Mouse (Mus musculus) CH12.LX (cell line): Measurements from ENCODE around the gene Hist1h1d. TPM values are rescaled to one million over a fixed set of nuclear protein-coding genes. Genes with fewer than 3 reads are reported as not detected.
"Not testable (repeated sequence)": the region's sequence is repeated elsewhere in the genome, so short reads cannot be mapped to it uniquely, and the experiment has no call there.

Experiments
- DNase-seq: peaks from one replicate; pipeline ENCODE4 v3.0.0-alpha.2; 2013; ENCODE audit errors: extremely low read depth
- H3K27ac ChIP-seq: 2 replicates; pipeline ENCODE4 v1.5.1; 2012; ENCODE audit warnings: low read depth, mild to moderate bottlenecking, control low read depth, moderate library complexity; ENCODE audit not compliant: insufficient read depth
- H3K27me3 ChIP-seq: replicated peaks from 2 replicates; pipeline ENCODE3; 2012; ENCODE audit warnings: inconsistent platforms
- H3K36me3 ChIP-seq, 2 experiments: replicated peaks in 1 of 2; 2 replicates each; pipeline versions ENCODE3 to v1.6.1; 2012; ENCODE audit warnings: inconsistent platforms in 1 of 2, low read length in 1 of 2, mild to moderate bottlenecking in 1 of 2, mixed read lengths in 1 of 2, moderate library complexity in 1 of 2; ENCODE audit not compliant: control insufficient read depth in 1 of 2, insufficient read depth in 1 of 2
- H3K4me1 ChIP-seq, 2 experiments: 2 replicates each; pipeline ENCODE4 v1.6.1; 2012; ENCODE audit warnings: inconsistent platforms in 1 of 2, moderate library complexity in 1 of 2; ENCODE audit not compliant: insufficient read depth in 2 of 2, control insufficient read depth in 1 of 2
- H3K4me2 ChIP-seq: 2 replicates; pipeline ENCODE4 v1.6.1; 2012; ENCODE audit warnings: low read depth, mild to moderate bottlenecking, control low read depth; ENCODE audit not compliant: poor library complexity, insufficient read depth, severe bottlenecking
- H3K4me3 ChIP-seq, 3 experiments: fragments of 150-350 bp in 1 of 3; sonication (generic) in 1 of 3; replicated peaks in 1 of 3; 2 replicates each; pipeline versions ENCODE3 to v1.5.1; 2011 to 2012; ENCODE audit warnings: low read depth in 2 of 3, low read length in 2 of 3, mild to moderate bottlenecking in 2 of 3, moderate library complexity in 2 of 3, control low read depth in 1 of 3, improper control_type of control experiment in 1 of 3, inconsistent platforms in 1 of 3, mixed read lengths in 1 of 3; ENCODE audit not compliant: poor library complexity in 1 of 3
- H3K79me2 ChIP-seq: replicated peaks from 2 replicates; pipeline ENCODE4 v1.6.1; 2012; ENCODE audit warnings: mild to moderate bottlenecking, moderate library complexity; ENCODE audit not compliant: control insufficient read depth, poor library complexity, insufficient read depth, severe bottlenecking; ENCODE audit errors: extremely low read depth
- H3K9ac ChIP-seq: 2 replicates; pipeline ENCODE4 v1.6.1; 2012; ENCODE audit warnings: low read depth, mild to moderate bottlenecking, control low read depth, moderate library complexity; ENCODE audit not compliant: insufficient read depth
- H3K9me3 ChIP-seq: replicated peaks from 2 replicates; pipeline ENCODE3; 2012; ENCODE audit warnings: low read length, inconsistent platforms, mixed read lengths
- BHLHE40 ChIP-seq: IDR thresholded peaks from 2 replicates; pipeline ENCODE4 v1.6.1; 2011; ENCODE audit warnings: mild to moderate bottlenecking, low read depth, low read length, improper control_type of control experiment
- CHD1 ChIP-seq: IDR thresholded peaks from 2 replicates; pipeline ENCODE4 v1.6.1; 2012; ENCODE audit warnings: low read depth, low read length, improper control_type of control experiment, inconsistent platforms
- CTCF ChIP-seq, 2 experiments: IDR thresholded peaks in 1 of 2; conservative IDR thresholded peaks in 1 of 2; 2 replicates each; pipeline ENCODE4 v1.5.1; 2011 to 2012; ENCODE audit warnings: low read depth in 2 of 2, low read length in 2 of 2, improper control_type of control experiment in 1 of 2, inconsistent platforms in 1 of 2, mild to moderate bottlenecking in 1 of 2, moderate library complexity in 1 of 2
- E2F4 ChIP-seq: IDR thresholded peaks from 2 replicates; pipeline ENCODE4 v1.6.1; 2011; ENCODE audit warnings: low read depth, low read length, improper control_type of control experiment; ENCODE audit not compliant: insufficient replicate concordance
- ELF1 ChIP-seq: IDR thresholded peaks from 2 replicates; pipeline ENCODE4 v1.6.1; 2014; ENCODE audit warnings: low read depth, mild to moderate bottlenecking, inconsistent platforms, low read length, improper control_type of control experiment
- ETS1 ChIP-seq: conservative IDR thresholded peaks from 2 replicates; pipeline ENCODE4 v1.6.1; 2012; ENCODE audit warnings: low read depth, mild to moderate bottlenecking, inconsistent platforms, low read length, improper control_type of control experiment, moderate library complexity
- HCFC1 ChIP-seq: IDR thresholded peaks from 2 replicates; pipeline ENCODE4 v1.6.1; 2012; ENCODE audit warnings: low read depth, mild to moderate bottlenecking, inconsistent platforms, low read length, improper control_type of control experiment
- JUN ChIP-seq: IDR thresholded peaks from 2 replicates; pipeline ENCODE4 v1.6.1; 2011; ENCODE audit warnings: low read depth, mild to moderate bottlenecking, low read length, improper control_type of control experiment, moderate library complexity; ENCODE audit not compliant: insufficient read depth
- KAT2A ChIP-seq: IDR thresholded peaks from 2 replicates; pipeline ENCODE4 v1.6.1; 2012; ENCODE audit warnings: low read length, improper control_type of control experiment, inconsistent platforms; ENCODE audit not compliant: insufficient replicate concordance
- MAFK ChIP-seq: IDR thresholded peaks from 2 replicates; pipeline ENCODE4 v1.6.1; 2011; ENCODE audit warnings: low read length, improper control_type of control experiment; ENCODE audit not compliant: insufficient replicate concordance
- MAX ChIP-seq: IDR thresholded peaks from 2 replicates; pipeline ENCODE4 v1.6.1; 2011; ENCODE audit warnings: low read length, improper control_type of control experiment
- MEF2A ChIP-seq: IDR thresholded peaks from 2 replicates; pipeline ENCODE4 v1.6.1; 2014; ENCODE audit warnings: low read depth, mild to moderate bottlenecking, inconsistent platforms, low read length, improper control_type of control experiment, borderline replicate concordance
- MXI1 ChIP-seq: IDR thresholded peaks from 2 replicates; pipeline ENCODE4 v1.6.1; 2011; ENCODE audit warnings: mild to moderate bottlenecking, low read depth, low read length, improper control_type of control experiment
- MYC ChIP-seq: IDR thresholded peaks from 2 replicates; pipeline ENCODE4 v1.6.1; 2011; ENCODE audit warnings: low read depth, mild to moderate bottlenecking, improper control_type of control experiment, low read length
- NELFE ChIP-seq: IDR thresholded peaks from 2 replicates; pipeline ENCODE4 v1.6.1; 2011; ENCODE audit warnings: low read depth, low read length, improper control_type of control experiment
- POLR2A ChIP-seq: IDR thresholded peaks from 2 replicates; pipeline ENCODE4 v1.6.1; 2011; ENCODE audit warnings: low read depth, mild to moderate bottlenecking, improper control_type of control experiment, low read length
- RCOR1 ChIP-seq: conservative IDR thresholded peaks from 2 replicates; pipeline ENCODE4 v1.6.1; 2012; ENCODE audit warnings: low read depth, mild to moderate bottlenecking, inconsistent platforms, low read length, improper control_type of control experiment
- SIN3A ChIP-seq: IDR thresholded peaks from 2 replicates; pipeline ENCODE4 v1.6.1; 2012; ENCODE audit warnings: low read length, improper control_type of control experiment, inconsistent platforms
- TBP ChIP-seq: conservative IDR thresholded peaks from 2 replicates; pipeline ENCODE4 v1.6.1; 2011; ENCODE audit warnings: low read depth, low read length, improper control_type of control experiment
- UBTF ChIP-seq: IDR thresholded peaks from 2 replicates; pipeline ENCODE4 v1.6.1; 2012; ENCODE audit warnings: low read depth, mild to moderate bottlenecking, inconsistent platforms, low read length, improper control_type of control experiment, moderate library complexity
- ZMIZ1 ChIP-seq: IDR thresholded peaks from 2 replicates; pipeline ENCODE4 v1.6.1; 2012; ENCODE audit warnings: low read depth, mild to moderate bottlenecking, inconsistent platforms, low read length, improper control_type of control experiment
- ZNF384 ChIP-seq: IDR thresholded peaks from 2 replicates; pipeline ENCODE4 v1.6.1; 2012; ENCODE audit warnings: low read depth, low read length, improper control_type of control experiment, inconsistent platforms
- dilution Hi-C: fragments of 300-500 bp; cut with MboI; formaldehyde crosslinking; loops from 2 replicates; pipeline ENCODE4 v1.14.3; 2020; ENCODE audit warnings: low sequenced_read_pairs; ENCODE audit not compliant: extremely low pct_unique_long_range_greater_than_20kb, extremely low pct_ligation_motif_present
- in situ Hi-C: fragments of 300-500 bp; cut with MboI; formaldehyde crosslinking; loops from 3 replicates; pipeline ENCODE4 v1.14.3; 2019; ENCODE audit warnings: low sequenced_read_pairs, low pct_ligation_motif_present, low pct_unique_long_range_greater_than_20kb, mixed read lengths
- polyA plus RNA-seq: library from polyadenylated mRNA; unstranded; fragments of >175 nt; gene quantifications from 2 replicates; pipeline ENCODE4 v1.2.1, GENCODE M21; 2012; ENCODE audit warnings: low read depth; ENCODE audit not compliant: insufficient read length
- total RNA-seq, 2 experiments: library from RNA; depleted of rRNA; stranded (reverse); fragments of 300-350 nt in 1 of 2; fragments of >200 nt in 1 of 2; gene quantifications; 2 replicates each; pipeline ENCODE4 v1.2.3; 2012 to 2014

The Hist1h1d gene
- total and polyA plus RNA-seq, 3 experiments, result 0.14 to 112 (median 2.3) TPM

GRCm38 (mm10) chr13:23560699-23561098 lies 7.6 kb downstream of the Hist1h1d start:
- dilution Hi-C loops, H3K9ac ChIP-seq, DNase-seq, H3K36me3 ChIP-seq, H3K79me2 ChIP-seq, H3K9me3 ChIP-seq, H3K4me3 ChIP-seq, H3K27me3 ChIP-seq, H3K4me2 ChIP-seq, H3K27ac ChIP-seq: not testable (repeated sequence)
- in situ Hi-C loops, result loop anchor here (25.0 kb wide), 1 partner anchor 1823 kb away; the partner anchor contains the start of gene Hist1h4j
- H3K4me1 ChIP-seq, result peaks cover 3 to 30% of the 10 kb centered on the region in 2 experiments; a peak in 2 of 4 replicates
- TF ChIP-seq ZNF384 (peak; percentile 37; the same call in 1 of the 2 replicates), POLR2A (peak; percentile 40; the same call in 1 of the 2 replicates)

GRCm38 (mm10) chr13:23561531-23561882 lies 8.4 kb downstream of the Hist1h1d start:
- DNase-seq, H3K79me2 ChIP-seq, H3K27me3 ChIP-seq, dilution Hi-C loops, H3K9me3 ChIP-seq, H3K4me2 ChIP-seq, H3K36me3 ChIP-seq: not testable (repeated sequence)
- peak overlapping the region; percentile 71 for H3K27ac ChIP-seq
- peak overlapping the region in 2 of 3 experiments; percentile 34 to 36 for H3K4me3 ChIP-seq
- peaks cover 3 to 30% of the 10 kb centered on the region in 2 experiments; a peak in 2 of 4 replicates for H3K4me1 ChIP-seq
- in situ Hi-C loops, result loop anchor here (25.0 kb wide), 1 partner anchor 1824 kb away; the partner anchor contains the start of gene Hist1h4j
- peak overlapping the region; percentile 60; the same call in 1 of the 2 replicates for H3K9ac ChIP-seq

- H3K4me1 ChIP-seq, result peaks cover 3 to 27% of the 10 kb centered on the region in 2 experiments; a peak in 2 of 4 replicates
- H3K4me2 ChIP-seq, result peak within 1 kb of the TSS; percentile 99
- dilution Hi-C loops, H3K9me3 ChIP-seq, H3K79me2 ChIP-seq, H3K27me3 ChIP-seq, H3K36me3 ChIP-seq: not testable (repeated sequence)
- DNase-seq, result peak; percentile 98
- peak within 1 kb of the TSS; percentile 100 for H3K9ac ChIP-seq
- in situ Hi-C loops, result loop anchor here (25.0 kb wide), 1 partner anchor 1825 kb away; the partner anchor contains the start of gene Hist1h4j
- peak within 1 kb of the TSS; percentile 35 to 58 (median 49) for H3K4me3 ChIP-seq
- peak within 1 kb of the TSS; percentile 97 for H3K27ac ChIP-seq
- TF ChIP-seq ZMIZ1 (peak; percentile 100), MAX (0 out of 2 replicates have a peak, but pooled peaks have one; percentile 70), CHD1 (0 out of 2 replicates have a peak, but pooled peaks have one; percentile 33), HCFC1 (peak; percentile 80), E2F4 (peak; percentile 86; the same call in 1 of the 2 replicates), MYC (peak; percentile 25; the same call in 1 of the 2 replicates), NELFE (peak; percentile 100), CTCF (conservative IDR thresholded peaks at IDR 0.05 in 1 of 2, IDR thresholded peaks at IDR 0.05 in 1 of 2; ENCODE audit: low read depth in 2 of 2, low read length in 2 of 2) (0 out of 4 replicates have a peak, but pooled peaks of 1 of the 2 experiments have one; percentile 0), SIN3A (peak; percentile 80), ETS1 (0 out of 2 replicates have a peak, but pooled peaks have one; percentile 17), JUN (peak; percentile 54), RCOR1 (0 out of 2 replicates have a peak, but pooled peaks have one; percentile 58), KAT2A (0 out of 2 replicates have a peak, but pooled peaks have one; percentile 63), MAFK (0 out of 2 replicates have a peak, but pooled peaks have one; percentile 24), POLR2A (peak; percentile 98), TBP (peak; percentile 99), ELF1 (peak; percentile 99), UBTF (peak; percentile 95), BHLHE40 (peak; percentile 41; the same call in 1 of the 2 replicates), MXI1 (peak; percentile 61; the same call in 1 of the 2 replicates), MEF2A (peak; percentile 62; the same call in 1 of the 2 replicates)
These were observed 9.0 kb downstream of the Hist1h1d start, which contains the start of gene Hist1h3e for GRCm38 (mm10) chr13:23561883-23562659. Gene Hist1h3e, minus strand, starts transcription at chr13:23562369.
